Mouse (Mus musculus) heart, adult 2 months (tissue): Measurements from ENCODE around the gene Pdcd4. TPM values are rescaled to one million over a fixed set of nuclear protein-coding genes. Genes with fewer than 3 reads are reported as not detected.

Experiments used
- DNase-seq, 2 experiments: peaks; one replicate each; pipeline ENCODE4 v3.0.0; 2021
- H3K27ac ChIP-seq: fragments of 200-600 bp; 2 replicates; pipeline ENCODE4 v1.8.1; 2022
- H3K27me3 ChIP-seq: fragments of 200-500 bp; 2 replicates; pipeline ENCODE4 v1.6.1; 2012; ENCODE audit warnings: mild to moderate bottlenecking, low read length, inconsistent platforms, mixed read lengths; ENCODE audit not compliant: control insufficient read depth, insufficient read depth
- H3K36me3 ChIP-seq: fragments of 200-500 bp; 2 replicates; pipeline ENCODE4 v1.6.1; 2012; ENCODE audit warnings: low read length, inconsistent platforms; ENCODE audit not compliant: control insufficient read depth, insufficient read depth
- H3K4me1 ChIP-seq: fragments of 200-500 bp; 2 replicates; pipeline ENCODE4 v1.6.1; 2011; ENCODE audit warnings: low read length; ENCODE audit not compliant: control insufficient read depth, insufficient read depth
- H3K4me3 ChIP-seq: fragments of 200-600 bp; 2 replicates; pipeline ENCODE4 v1.8.1; 2022
- H3K79me2 ChIP-seq: fragments of 200-500 bp; replicated peaks from 2 replicates; pipeline ENCODE4 v1.6.1; 2012; ENCODE audit warnings: mild to moderate bottlenecking, inconsistent platforms, low read length, moderate library complexity, mixed read lengths; ENCODE audit not compliant: control insufficient read depth, insufficient read depth
- H3K9ac ChIP-seq: fragments of 200-500 bp; 2 replicates; pipeline ENCODE4 v1.6.1; 2012; ENCODE audit warnings: low read depth, mild to moderate bottlenecking, control low read depth, inconsistent platforms, low read length, mixed read lengths
- CTCF ChIP-seq: fragments of 200-600 bp; IDR thresholded peaks from 2 replicates; pipeline ENCODE4 v1.8.1; 2022; ENCODE audit warnings: antibody characterized with exemption, mild to moderate bottlenecking, moderate library complexity
- EP300 ChIP-seq: fragments of 200-500 bp; IDR thresholded peaks from 2 replicates; pipeline ENCODE4 v1.6.1; 2011; ENCODE audit warnings: low read depth, low read length, control low read depth; ENCODE audit not compliant: insufficient read depth
- POLR2A ChIP-seq: fragments of 200-500 bp; IDR thresholded peaks from 2 replicates; pipeline ENCODE4 v1.6.1; 2011; ENCODE audit warnings: mild to moderate bottlenecking, low read depth, low read length, control low read depth; ENCODE audit not compliant: insufficient read depth
- WGBS: fragments of 180-500 bp; shearing (Covaris S2); methylation state at CpG from one replicate; pipeline ENCODE4 v1.1.7; 2018; 5-methylcytosine and 5-hydroxymethylcytosine counted together
- intact Hi-C: fragments of 180-260 bp; cut with DNase I; formaldehyde crosslinking; loops from one replicate; pipeline ENCODE4 v1.15.1; 2025
- polyA plus RNA-seq: library from polyadenylated mRNA; depleted of rRNA; stranded (reverse); fragments of >200 nt; gene quantifications from 2 replicates; pipeline ENCODE4 v1.2.3, GENCODE M21; 2012
- total RNA-seq, 2 experiments: library from RNA; stranded (reverse); gene quantifications; 2 replicates each; pipeline ENCODE4 v1.2.3; 2021

Pdcd4 gene
- total and polyA plus RNA-seq, 3 experiments: 4.2 to 22.9 (median 21.1) TPM

DNA sequence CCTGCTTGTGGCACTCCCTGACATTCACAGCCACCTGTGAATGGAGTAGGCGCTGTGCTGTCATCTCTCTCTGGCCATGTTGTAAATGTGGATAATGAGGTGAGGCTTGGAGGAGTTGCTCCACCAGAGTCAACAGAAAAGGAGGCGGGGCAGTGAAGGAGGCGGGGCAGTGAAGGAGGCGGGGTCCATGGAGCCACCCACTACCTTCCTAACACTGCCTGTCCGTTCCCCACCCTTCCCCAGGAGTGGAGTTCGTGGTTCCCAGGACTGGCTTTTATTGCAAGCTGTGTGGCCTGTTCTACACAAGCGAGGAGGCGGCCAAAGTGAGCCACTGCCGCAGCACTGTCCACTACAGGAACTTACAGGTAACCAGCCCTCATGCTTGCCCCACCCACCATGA, 32.9 kb upstream of the Pdcd4 start:
- Histone ChIP-seq H3K79me2 (no peaks in the 10 kb centered on the region), H3K27me3 (no peaks in the 10 kb centered on the region), H3K9ac (no peak overlapping the region), H3K4me1 (peaks cover 4% of the 10 kb centered on the region), H3K36me3 (peaks cover 3% of the 10 kb centered on the region), H3K27ac (no peak overlapping the region), H3K4me3 (no peak overlapping the region)
- WGBS: 69% methylated on average over 9 of the region's 9 CpGs
- intact Hi-C loops: no loop called here
- DNase-seq: no peak
- TF ChIP-seq CTCF: no peak
- TF ChIP-seq EP300: no peak
- no peak for TF ChIP-seq POLR2A

DNA sequence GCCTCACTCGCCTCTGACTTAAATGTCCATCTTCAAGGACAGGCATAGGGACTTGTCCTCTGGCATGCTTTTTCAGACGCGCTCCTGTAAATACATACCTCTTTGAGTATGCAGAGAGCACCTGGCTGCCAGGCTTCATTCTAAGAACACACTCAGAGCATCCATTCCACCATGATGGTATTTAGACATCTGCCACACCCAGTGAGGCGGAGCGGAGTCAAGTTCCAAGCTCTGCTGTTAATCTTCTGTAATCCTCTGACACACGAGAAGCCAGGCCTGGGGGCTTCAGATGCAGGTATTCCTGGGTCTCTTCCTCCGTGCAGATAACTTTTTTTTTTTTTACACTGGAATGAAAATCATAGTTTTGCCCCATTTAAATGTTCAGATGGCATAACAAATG, 32.4 kb upstream of the Pdcd4 start:
- TF ChIP-seq POLR2A: no peak
- TF ChIP-seq CTCF: no peak
- no peak for TF ChIP-seq EP300
- Histone ChIP-seq H3K9ac (no peak overlapping the region), H3K36me3 (peaks cover 2% of the 10 kb centered on the region; the same call in 1 of the 2 replicates)

DNA sequence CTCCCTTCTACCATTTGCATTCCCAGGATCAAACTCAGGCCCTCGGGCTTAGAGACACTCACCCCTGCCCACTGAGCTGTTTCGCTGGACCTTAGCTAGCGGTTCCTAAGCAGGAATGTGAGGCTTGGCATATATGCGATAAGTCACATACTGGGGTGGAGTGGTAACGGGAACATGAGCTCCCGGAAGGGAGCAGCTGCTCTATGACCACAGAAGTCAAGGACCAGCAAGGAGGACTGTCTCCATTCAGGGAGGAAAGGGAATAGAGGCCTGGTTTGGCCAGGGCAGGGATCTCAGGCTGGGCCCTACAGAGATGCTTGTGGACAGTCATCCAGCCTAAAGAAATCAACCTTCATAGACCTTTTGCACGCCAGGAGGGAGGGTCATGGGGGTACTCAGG, 30.7 kb upstream of the Pdcd4 start:
- Histone ChIP-seq H3K79me2 (no peaks in the 10 kb centered on the region), H3K36me3 (no peaks in the 10 kb centered on the region), H3K27me3 (no peaks in the 10 kb centered on the region), H3K27ac (no peak overlapping the region), H3K9ac (no peak overlapping the region), H3K4me3 (no peak overlapping the region), H3K4me1 (peaks cover 1% of the 10 kb centered on the region)
- WGBS: 78% methylated on average over 7 of the region's 7 CpGs
- intact Hi-C loops: no loop called here
- DNase-seq: no peak
- TF ChIP-seq POLR2A: no peak
- no peak for TF ChIP-seq CTCF
- no peak for TF ChIP-seq EP300

More for the DNA sequence above, 32.4 kb upstream of the Pdcd4 start:
- intact Hi-C loops: no loop called here
- H3K79me2 ChIP-seq: no peaks in the 10 kb centered on the region
- H3K4me1 ChIP-seq: peaks cover 4% of the 10 kb centered on the region
- 79% methylated on average over 7 of the region's 7 CpGs for WGBS
- no peak for DNase-seq
- no peak overlapping the region for H3K4me3 ChIP-seq
- no peak overlapping the region for H3K27ac ChIP-seq
- no peaks in the 10 kb centered on the region for H3K27me3 ChIP-seq

DNA sequence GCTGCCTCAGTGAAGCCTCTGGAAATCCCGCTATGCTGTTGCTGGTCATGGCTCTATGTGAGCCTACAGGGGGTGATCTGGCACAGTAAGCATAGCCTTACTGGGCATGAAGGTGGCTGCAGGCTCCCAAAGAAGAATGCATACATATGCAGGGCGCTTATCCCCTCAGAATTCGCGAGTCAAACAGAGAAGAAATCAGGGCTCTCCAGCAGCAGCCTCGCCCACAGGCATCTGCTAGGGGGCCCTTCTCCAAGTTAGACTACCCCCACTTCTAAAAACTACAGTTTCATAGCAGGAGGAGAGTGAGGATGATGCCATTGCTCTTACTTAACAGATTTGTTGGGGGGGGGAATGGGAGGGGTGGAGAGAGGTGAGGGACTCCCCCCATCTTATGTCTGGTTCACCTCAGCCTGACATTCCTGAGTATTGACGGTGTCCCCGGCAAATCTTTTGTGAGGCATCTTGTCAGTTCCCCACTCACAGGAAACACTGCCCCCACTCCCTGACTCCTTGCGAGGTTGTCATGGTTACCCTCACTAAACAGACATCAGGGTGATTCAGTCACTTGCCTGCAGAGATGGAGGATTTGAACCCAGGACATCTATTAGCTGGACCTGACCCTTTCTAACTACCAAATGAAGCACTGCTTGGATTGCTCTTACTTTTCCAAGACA, 29.3 kb upstream of the Pdcd4 start:
- Histone ChIP-seq H3K9ac (no peak overlapping the region), H3K27me3 (no peaks in the 10 kb centered on the region), H3K4me1 (no peaks in the 10 kb centered on the region), H3K36me3 (no peaks in the 10 kb centered on the region), H3K27ac (no peak overlapping the region), H3K4me3 (no peak overlapping the region), H3K79me2 (no peaks in the 10 kb centered on the region)
- TF ChIP-seq EP300 (no peak), POLR2A (no peak), CTCF (no peak)
- intact Hi-C loops: no loop called here
- DNase-seq: no peak
- WGBS: 57% methylated on average over 8 of the region's 8 CpGs

DNA sequence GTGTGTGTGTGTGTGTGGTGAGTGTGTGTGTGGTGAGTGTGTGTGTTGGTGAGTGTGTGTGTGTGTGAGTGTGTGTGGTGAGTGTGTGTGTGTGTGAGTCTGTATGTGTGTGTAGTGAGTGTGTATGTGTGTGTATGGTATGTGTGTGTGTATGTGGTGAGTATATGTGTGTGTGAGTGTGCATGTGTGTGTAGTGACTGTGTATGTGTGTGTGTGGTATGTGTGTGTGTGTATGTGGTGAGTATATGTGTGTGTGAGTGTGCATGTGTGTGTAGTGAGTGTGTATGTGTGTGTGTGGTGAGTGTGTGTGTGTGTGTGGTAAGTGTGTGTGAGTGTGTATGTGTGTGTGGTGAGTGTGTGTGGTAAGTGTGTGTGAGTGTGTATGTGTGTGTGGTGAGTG, 24.8 kb upstream of the Pdcd4 start:
- H3K9ac ChIP-seq: no peak overlapping the region
- no peak overlapping the region for H3K27ac ChIP-seq

DNA sequence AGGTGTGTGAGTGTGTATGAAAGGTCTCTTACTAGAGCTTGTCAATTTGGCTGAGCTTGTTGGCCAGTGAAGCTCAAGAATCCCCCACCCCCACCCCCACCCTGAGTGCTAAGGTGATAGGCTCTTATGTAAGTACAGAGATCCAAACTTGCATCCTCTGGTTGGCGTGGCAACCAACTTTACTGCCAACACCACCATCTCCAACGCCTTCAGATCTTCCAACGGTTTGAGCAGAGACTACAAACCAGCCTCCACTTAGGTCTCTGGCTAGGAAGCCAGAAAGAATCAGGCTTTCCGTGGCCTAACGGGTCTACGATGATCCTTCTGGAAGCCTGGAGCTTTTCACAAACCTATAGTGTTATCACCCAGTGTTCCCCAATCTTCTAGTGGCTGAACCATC, 23.9 kb upstream of the Pdcd4 start:
- 81% methylated on average over 6 of the region's 6 CpGs for WGBS
- no peak for DNase-seq
- intact Hi-C loops: no loop called here

More for the DNA sequence above, 24.8 kb upstream of the Pdcd4 start:
- Histone ChIP-seq H3K4me3 (no peak overlapping the region), H3K36me3 (no peaks in the 10 kb centered on the region), H3K79me2 (no peaks in the 10 kb centered on the region), H3K27me3 (no peaks in the 10 kb centered on the region), H3K4me1 (no peaks in the 10 kb centered on the region)
- no peak for DNase-seq
- TF ChIP-seq CTCF: no peak
- TF ChIP-seq POLR2A: no peak
- TF ChIP-seq EP300: no peak
- intact Hi-C loops: no loop called here

More for the DNA sequence above, 23.9 kb upstream of the Pdcd4 start:
- H3K4me3 ChIP-seq: no peak overlapping the region
- no peaks in the 10 kb centered on the region for H3K79me2 ChIP-seq
- TF ChIP-seq POLR2A (no peak), EP300 (no peak)
- no peaks in the 10 kb centered on the region for H3K27me3 ChIP-seq
- no peaks in the 10 kb centered on the region for H3K4me1 ChIP-seq
- no peak overlapping the region for H3K27ac ChIP-seq
- H3K9ac ChIP-seq: no peak overlapping the region
- no peaks in the 10 kb centered on the region for H3K36me3 ChIP-seq
